Mouse (Mus musculus) cortical plate, adult 2 months (tissue): Measurements from ENCODE around the gene Ern2.

Experiments used
- CTCF ChIP-seq: fragments of 200-500 bp; IDR thresholded peaks from 2 replicates; pipeline ENCODE4 v1.5.1; 2011; ENCODE audit warnings: mild to moderate bottlenecking, control low read depth, low read length; ENCODE audit not compliant: insufficient read depth; ENCODE audit errors: extremely low read depth
- POLR2A ChIP-seq: fragments of 200-500 bp; IDR thresholded peaks from 2 replicates; pipeline ENCODE4 v1.6.1; 2011; ENCODE audit warnings: mild to moderate bottlenecking, low read length, control low read depth; ENCODE audit not compliant: insufficient read depth; ENCODE audit errors: extremely low read depth

DNA sequence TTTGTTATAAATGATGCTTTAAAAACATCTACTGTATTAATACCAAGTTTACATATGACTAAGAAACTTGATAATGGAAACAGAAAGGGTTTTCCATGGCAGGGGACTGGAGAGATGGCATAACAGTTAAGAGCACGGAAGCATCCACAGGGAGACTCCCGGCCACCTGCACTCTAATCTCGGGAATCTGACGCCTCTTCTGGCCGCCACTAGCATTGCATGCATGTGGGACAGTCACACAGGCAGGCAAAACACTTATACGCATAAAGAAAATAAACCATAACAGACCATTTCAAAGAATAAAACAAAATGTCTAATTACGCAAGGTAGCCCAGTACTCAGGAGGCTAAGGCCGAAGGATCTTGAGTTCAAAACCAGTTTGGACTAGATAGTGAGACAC is 60.4 kb downstream of the Ern2 start:
- no peak for TF ChIP-seq POLR2A
- no peak for TF ChIP-seq CTCF
